28 mouse cellular contexts compared by ENCODE assay signal in genomic region chr2:179623643-179624473, GRCm38 (mm10).
A peak's percentile ranks its signal among the peaks of the same experiment; 100 is the strongest.
DNase-seq lines count a peak whose midpoint lies in the region; ATAC-seq and TF ChIP-seq lines count a peak whose summit lies in the region.
"Had no signal": no experiment of that assay in that cellular context is flagged by ENCODE, and none has a peak within 500 bp of the region (broad histone marks: within the 10 kb centered on the region; RNA-seq: fewer than 3 reads in every experiment).

No protein-coding gene starts in this region.

- no peak for DNase-seq in hindbrain, embryonic 10.5 days (ENCODE audit: low spot score)
- DNase-seq in neural tube, embryonic 10.5 days (ENCODE audit: extremely low spot score, low spot score): no peak
- DNase-seq in adrenal gland, adult (ENCODE audit: inconsistent age in 2 of 2, low spot score in 1 of 2): no peak
- no peak for DNase-seq in thymus, adult 2 months
- DNase-seq: adrenal gland, adult 2 months; B cell, adult 2 months; cerebellum, adult 11-12 months; cerebellum, postnatal 14 days; gastrocnemius, adult 2 months; kidney, adult 8-10 months; kidney, postnatal 25 days; liver; lung, postnatal 36 days; right cerebral cortex, postnatal 25 days; thymus, postnatal 14 days had no signal

- no peak for TF ChIP-seq CTCF in thymus, adult 2 months (IDR thresholded peaks at IDR 0.05; ENCODE audit: borderline replicate concordance, control insufficient read depth, extremely low read depth, insufficient read depth, low read length, poor library complexity)

- no peak overlapping the region for H3K27ac ChIP-seq in hindbrain, embryonic 15.5 days (replicated peaks)
- no peak overlapping the region for H3K27ac ChIP-seq in hindbrain, embryonic 10.5 days
- no peak overlapping the region for H3K27ac ChIP-seq in neural tube, embryonic 13.5 days (replicated peaks)
- H3K27ac ChIP-seq in neural tube, embryonic 14.5 days (ENCODE audit: low read depth, low read length): no peak overlapping the region
- no peak overlapping the region for H3K27ac ChIP-seq in thymus, adult 2 months (ENCODE audit: control insufficient read depth, insufficient read depth, low read length)
- H3K27ac ChIP-seq: embryonic facial prominence, embryonic 13.5 days; gastrocnemius, adult 2 months; layer of hippocampus, adult 2 months; limb, embryonic 10.5 days; liver, embryonic 15.5 days; lung, embryonic 15.5 days; neural tube, embryonic 12.5 days had no signal

- peaks cover 10% of the 10 kb centered on the region for H3K4me1 ChIP-seq in hindbrain, embryonic 15.5 days (replicated peaks)
- H3K4me1 ChIP-seq in hindbrain, embryonic 10.5 days (replicated peaks): peaks cover 19% of the 10 kb centered on the region
- H3K4me1 ChIP-seq in neural tube, embryonic 13.5 days (replicated peaks): peaks cover 16% of the 10 kb centered on the region
- no peaks in the 10 kb centered on the region for H3K4me1 ChIP-seq in neural tube, embryonic 14.5 days (ENCODE audit: control insufficient read depth, insufficient read depth, low read length)
- H3K4me1 ChIP-seq in thymus, adult 2 months (replicated peaks; ENCODE audit: control insufficient read depth, insufficient read depth, low read length): no peaks in the 10 kb centered on the region
- H3K4me1 ChIP-seq: embryonic facial prominence, embryonic 13.5 days; limb, embryonic 10.5 days; liver, embryonic 15.5 days; lung, embryonic 15.5 days; megakaryocyte, embryonic 14.5 days had no signal

- no peaks in the 10 kb centered on the region for H3K36me3 ChIP-seq in hindbrain, embryonic 15.5 days
- H3K36me3 ChIP-seq in hindbrain, embryonic 10.5 days: no peaks in the 10 kb centered on the region
- H3K36me3 ChIP-seq in neural tube, embryonic 13.5 days: no peaks in the 10 kb centered on the region
- H3K36me3 ChIP-seq in neural tube, embryonic 14.5 days (ENCODE audit: control insufficient read depth, insufficient read depth, low read length): no peaks in the 10 kb centered on the region
- H3K36me3 ChIP-seq in thymus, adult 2 months (ENCODE audit: control insufficient read depth, insufficient read depth, low read length): no peaks in the 10 kb centered on the region
- H3K36me3 ChIP-seq: embryonic facial prominence, embryonic 13.5 days; G1E; limb, embryonic 10.5 days; liver, embryonic 15.5 days; lung, embryonic 15.5 days; neural tube, embryonic 12.5 days had no signal

- WGBS in hindbrain, embryonic 15.5 days: 44% methylated on average over 17 of the region's 17 CpGs
- 70% methylated on average over 17 of the region's 17 CpGs for WGBS in hindbrain, embryonic 10.5 days
- 43% methylated on average over 17 of the region's 17 CpGs for WGBS in neural tube, embryonic 13.5 days
- whole genome bisulfite sequencing in neural tube, embryonic 14.5 days: 42% methylated on average over 17 of the region's 17 CpGs
- 91% methylated on average over 17 of the region's 17 CpGs for WGBS in thymus, adult 2 months

- 0 out of 2 replicates have a peak, but pooled peaks have one; percentile 32 for ATAC-seq in hindbrain, embryonic 15.5 days (ENCODE audit: low FRiP score, low read depth)
- ATAC-seq in neural tube, embryonic 13.5 days (ENCODE audit: low read depth): peak; percentile 24; the same call in 1 of the 2 replicates
- peak; percentile 54; the same call in 1 of the 2 replicates for ATAC-seq in neural tube, embryonic 14.5 days (ENCODE audit: low read depth)
- ATAC-seq: Patski had no signal

- no peaks in the 10 kb centered on the region for H3K9me3 ChIP-seq in hindbrain, embryonic 15.5 days
- H3K9me3 ChIP-seq in hindbrain, embryonic 10.5 days: no peaks in the 10 kb centered on the region
- no peaks in the 10 kb centered on the region for H3K9me3 ChIP-seq in neural tube, embryonic 13.5 days
- H3K9me3 ChIP-seq in neural tube, embryonic 14.5 days (ENCODE audit: control insufficient read depth, low read length): no peaks in the 10 kb centered on the region
- H3K9me3 ChIP-seq: embryonic facial prominence, embryonic 13.5 days; limb, embryonic 10.5 days; liver, embryonic 15.5 days; lung, embryonic 15.5 days; neural tube, embryonic 12.5 days had no signal

- TF ChIP-seq POLR2A in thymus, adult 2 months (IDR thresholded peaks at IDR 0.05; ENCODE audit: control insufficient read depth, extremely low read depth, insufficient read depth, low read length, poor library complexity): no peak

- no peak overlapping the region for H3K9ac ChIP-seq in hindbrain, embryonic 15.5 days
- H3K9ac ChIP-seq in neural tube, embryonic 13.5 days: no peak overlapping the region
- no peak overlapping the region for H3K9ac ChIP-seq in neural tube, embryonic 14.5 days (replicated peaks; ENCODE audit: low read depth, low read length)
- H3K9ac ChIP-seq: embryonic facial prominence, embryonic 13.5 days; liver, embryonic 15.5 days; lung, embryonic 15.5 days; neural tube, embryonic 12.5 days had no signal

- H3K4me3 ChIP-seq in hindbrain, embryonic 15.5 days: no peak overlapping the region
- no peak overlapping the region for H3K4me3 ChIP-seq in hindbrain, embryonic 10.5 days
- H3K4me3 ChIP-seq in neural tube, embryonic 13.5 days: no peak overlapping the region
- H3K4me3 ChIP-seq in neural tube, embryonic 14.5 days (ENCODE audit: low read depth, low read length): no peak overlapping the region
- no peak overlapping the region for H3K4me3 ChIP-seq in thymus, adult 2 months (ENCODE audit: control insufficient read depth, insufficient read depth, low read length)
- H3K4me3 ChIP-seq: embryonic facial prominence, embryonic 13.5 days; erythroblast, embryonic 14.5 days; gastrocnemius, adult 2 months; layer of hippocampus, adult 2 months; limb, embryonic 10.5 days; liver, embryonic 15.5 days; lung, embryonic 15.5 days; megakaryocyte, embryonic 14.5 days; neural tube, embryonic 12.5 days had no signal

- no peak overlapping the region for H3K4me2 ChIP-seq in hindbrain, embryonic 15.5 days
- H3K4me2 ChIP-seq in neural tube, embryonic 13.5 days: no peak overlapping the region
- H3K4me2 ChIP-seq in neural tube, embryonic 14.5 days (ENCODE audit: low read depth, low read length): no peak overlapping the region
- H3K4me2 ChIP-seq: embryonic facial prominence, embryonic 13.5 days; liver, embryonic 15.5 days; lung, embryonic 15.5 days; neural tube, embryonic 12.5 days had no signal

- no peaks in the 10 kb centered on the region for H3K27me3 ChIP-seq in hindbrain, embryonic 15.5 days
- H3K27me3 ChIP-seq in hindbrain, embryonic 10.5 days (ENCODE audit: insufficient read depth, poor library complexity, severe bottlenecking): no peaks in the 10 kb centered on the region
- H3K27me3 ChIP-seq in neural tube, embryonic 13.5 days: no peaks in the 10 kb centered on the region
- no peaks in the 10 kb centered on the region for H3K27me3 ChIP-seq in neural tube, embryonic 14.5 days (ENCODE audit: control insufficient read depth, insufficient read depth, low read length)
- H3K27me3 ChIP-seq in thymus, adult 2 months (ENCODE audit: control insufficient read depth, insufficient read depth, low read length): no peaks in the 10 kb centered on the region
- H3K27me3 ChIP-seq: embryonic facial prominence, embryonic 13.5 days; liver, embryonic 15.5 days; lung, embryonic 15.5 days; megakaryocyte, embryonic 14.5 days; neural tube, embryonic 12.5 days had no signal
